Mouse (Mus musculus) hindbrain, embryonic 11.5 days (tissue): ENCODE measurements at regions not wholly inside any gene's neighbourhood (a gene's known extent, or its start where the extent isn't known, plus 50 kb on each side); places are given as distances from the start of the nearest gene placed in this dataset.

ENCODE experiments used
- ATAC-seq: fragments of 200-750 bp; cut with Nextera tagmentation; 2 replicates; pipeline ENCODE4 v1.8.0; 2017; ENCODE audit warnings: mild to moderate bottlenecking, moderate TSS enrichment, moderate library complexity; ENCODE audit not compliant: low FRiP score
- DNase-seq: peaks from one replicate; pipeline ENCODE4 v3.0.0-alpha.2; 2015; ENCODE audit warnings: low spot score
- H3K27ac ChIP-seq: fragments of 300-500 bp; sonication (generic); 2 replicates; pipeline ENCODE4 v1.5.1; 2014; ENCODE audit warnings: mild to moderate bottlenecking, low read depth, low read length
- H3K27me3 ChIP-seq: fragments of 300-500 bp; sonication (generic); 2 replicates; pipeline ENCODE4 v1.6.1; 2014; ENCODE audit warnings: mild to moderate bottlenecking, low read length, moderate library complexity, mixed read lengths; ENCODE audit not compliant: control insufficient read depth, insufficient read depth
- H3K36me3 ChIP-seq: fragments of 300-500 bp; sonication (generic); 2 replicates; pipeline ENCODE4 v1.6.1; 2014; ENCODE audit warnings: mild to moderate bottlenecking, low read length, moderate library complexity, mixed read lengths; ENCODE audit not compliant: control insufficient read depth, insufficient read depth
- H3K4me1 ChIP-seq: fragments of 300-500 bp; sonication (generic); replicated peaks from 2 replicates; pipeline ENCODE4 v1.6.1; 2014; ENCODE audit warnings: low read length, mixed read lengths; ENCODE audit not compliant: control insufficient read depth, insufficient read depth
- H3K4me2 ChIP-seq: fragments of 300-500 bp; sonication (generic); replicated peaks from 2 replicates; pipeline ENCODE4 v1.6.1; 2014; ENCODE audit warnings: mild to moderate bottlenecking, low read depth, low read length
- H3K4me3 ChIP-seq: fragments of 300-500 bp; sonication (generic); 2 replicates; pipeline ENCODE4 v1.5.1; 2014; ENCODE audit warnings: low read depth, low read length
- H3K9ac ChIP-seq: fragments of 300-500 bp; sonication (generic); 2 replicates; pipeline ENCODE4 v1.6.1; 2014; ENCODE audit warnings: low read depth, low read length
- H3K9me3 ChIP-seq: fragments of 300-500 bp; sonication (generic); 2 replicates; pipeline ENCODE4 v1.6.1; 2016; ENCODE audit warnings: low read length; ENCODE audit not compliant: control insufficient read depth
- WGBS: fragments of 180-500 bp; shearing (Covaris S2); extraction: QIAGEN DNeasy Blood & Tissue Kit; methylation state at CpG from one replicate; pipeline ENCODE4 v1.1.7; 2014; 5-methylcytosine and 5-hydroxymethylcytosine counted together

DNA sequence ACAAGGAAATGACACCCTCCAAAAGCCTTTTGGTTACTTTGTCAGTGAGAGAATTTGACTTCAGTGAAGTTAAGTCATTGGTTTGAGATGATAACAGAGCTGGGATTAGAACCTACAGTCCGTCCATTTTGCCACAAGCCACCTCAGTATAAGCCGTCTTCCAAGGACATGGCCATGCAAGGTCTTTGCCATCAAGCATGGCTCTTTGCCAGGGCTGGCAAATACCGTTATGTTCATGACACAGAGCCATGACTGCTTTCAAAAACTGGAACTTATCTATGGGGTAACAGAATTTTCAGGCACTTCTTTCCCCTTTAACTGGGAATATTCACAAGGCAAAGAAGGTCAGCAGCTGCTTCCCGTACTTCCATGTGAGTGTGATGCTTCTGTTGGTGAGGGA is 441.9 kb upstream of the Fam19a5 start:
- Histone ChIP-seq H3K27me3 (no peaks in the 10 kb centered on the region), H3K9ac (no peak overlapping the region), H3K36me3 (no peaks in the 10 kb centered on the region), H3K27ac (no peak overlapping the region), H3K4me3 (no peak overlapping the region), H3K4me1 (no peaks in the 10 kb centered on the region), H3K4me2 (no peak overlapping the region), H3K9me3 (no peaks in the 10 kb centered on the region)
- 96% methylated on average over 4 of the region's 4 CpGs for WGBS
- no peak for DNase-seq
- no peak for ATAC-seq

GRCm38 (mm10) chr15:87105951-87106350 is 438.1 kb upstream of the Fam19a5 start:
- Histone ChIP-seq H3K27ac (no peak overlapping the region), H3K27me3 (no peaks in the 10 kb centered on the region), H3K36me3 (no peaks in the 10 kb centered on the region), H3K9ac (no peak overlapping the region), H3K4me3 (no peak overlapping the region), H3K9me3 (no peaks in the 10 kb centered on the region), H3K4me1 (no peaks in the 10 kb centered on the region), H3K4me2 (no peak overlapping the region)
- ATAC-seq (no peak), DNase-seq (no peak)
- 87% methylated on average over 8 of the region's 8 CpGs for WGBS

DNA sequence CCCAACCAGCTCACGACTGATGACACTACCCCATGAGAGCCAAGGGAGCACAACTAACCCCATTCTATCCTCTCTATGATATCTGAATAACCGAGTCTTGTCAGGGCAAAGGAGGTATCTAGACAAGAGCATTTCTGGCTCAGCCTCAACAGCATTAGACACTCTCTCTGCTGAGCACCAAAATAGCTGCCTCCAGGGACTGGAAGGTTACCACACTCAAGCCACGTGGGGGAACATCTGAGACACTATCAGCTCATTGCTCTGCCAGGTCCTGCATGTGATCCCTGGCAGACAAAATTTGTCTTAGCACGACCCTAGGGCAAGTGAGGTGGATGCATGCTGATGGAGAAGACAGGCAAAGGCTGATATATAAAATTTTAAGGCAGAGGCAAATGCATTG is 436.4 kb upstream of the Fam19a5 start:
- WGBS, result 86% methylated on average over 4 of the region's 4 CpGs
- Histone ChIP-seq H3K9ac (no peak overlapping the region), H3K36me3 (no peaks in the 10 kb centered on the region), H3K27ac (no peak overlapping the region), H3K9me3 (no peaks in the 10 kb centered on the region), H3K4me3 (no peak overlapping the region), H3K27me3 (no peaks in the 10 kb centered on the region), H3K4me2 (no peak overlapping the region), H3K4me1 (no peaks in the 10 kb centered on the region)
- no peak for ATAC-seq
- DNase-seq, result no peak

DNA sequence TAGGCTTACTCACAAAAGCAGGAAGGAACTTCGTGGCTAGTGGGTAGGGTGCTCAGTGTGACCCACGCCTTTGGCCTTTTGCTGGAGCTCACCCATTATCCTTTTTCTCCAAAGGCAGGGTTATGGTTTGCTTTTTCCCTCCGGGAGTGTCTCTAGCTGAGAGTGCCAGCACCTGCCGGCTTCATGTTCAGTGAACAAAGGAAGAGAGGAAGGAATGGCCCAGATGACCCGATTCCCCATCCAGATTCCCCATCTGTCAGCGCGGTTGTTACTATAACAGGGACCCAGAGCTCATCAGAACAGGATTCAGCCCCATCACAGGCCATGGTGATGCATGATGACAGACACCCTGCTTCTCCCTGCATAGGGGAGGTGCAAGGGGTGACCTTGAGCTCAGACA is 435.7 kb upstream of the Fam19a5 start:
- Histone ChIP-seq H3K27me3 (no peaks in the 10 kb centered on the region), H3K4me3 (no peak overlapping the region), H3K4me1 (no peaks in the 10 kb centered on the region), H3K4me2 (no peak overlapping the region), H3K9ac (no peak overlapping the region), H3K9me3 (no peaks in the 10 kb centered on the region), H3K27ac (no peak overlapping the region), H3K36me3 (no peaks in the 10 kb centered on the region)
- DNase-seq (no peak), ATAC-seq (no peak)
- WGBS, result 78% methylated on average over 7 of the region's 7 CpGs

GRCm38 (mm10) chr15:87122656-87123055 is 421.4 kb upstream of the Fam19a5 start:
- DNase-seq (no peak), ATAC-seq (no peak)
- no peak overlapping the region for H3K9ac ChIP-seq
- no peaks in the 10 kb centered on the region for H3K27me3 ChIP-seq
- H3K4me1 ChIP-seq, result no peaks in the 10 kb centered on the region
- H3K36me3 ChIP-seq, result no peaks in the 10 kb centered on the region
- no peak overlapping the region for H3K27ac ChIP-seq
- H3K4me2 ChIP-seq, result no peak overlapping the region
- H3K4me3 ChIP-seq, result no peak overlapping the region
- 33% methylated on average over 4 of the region's 4 CpGs for WGBS
- H3K9me3 ChIP-seq, result no peaks in the 10 kb centered on the region

DNA sequence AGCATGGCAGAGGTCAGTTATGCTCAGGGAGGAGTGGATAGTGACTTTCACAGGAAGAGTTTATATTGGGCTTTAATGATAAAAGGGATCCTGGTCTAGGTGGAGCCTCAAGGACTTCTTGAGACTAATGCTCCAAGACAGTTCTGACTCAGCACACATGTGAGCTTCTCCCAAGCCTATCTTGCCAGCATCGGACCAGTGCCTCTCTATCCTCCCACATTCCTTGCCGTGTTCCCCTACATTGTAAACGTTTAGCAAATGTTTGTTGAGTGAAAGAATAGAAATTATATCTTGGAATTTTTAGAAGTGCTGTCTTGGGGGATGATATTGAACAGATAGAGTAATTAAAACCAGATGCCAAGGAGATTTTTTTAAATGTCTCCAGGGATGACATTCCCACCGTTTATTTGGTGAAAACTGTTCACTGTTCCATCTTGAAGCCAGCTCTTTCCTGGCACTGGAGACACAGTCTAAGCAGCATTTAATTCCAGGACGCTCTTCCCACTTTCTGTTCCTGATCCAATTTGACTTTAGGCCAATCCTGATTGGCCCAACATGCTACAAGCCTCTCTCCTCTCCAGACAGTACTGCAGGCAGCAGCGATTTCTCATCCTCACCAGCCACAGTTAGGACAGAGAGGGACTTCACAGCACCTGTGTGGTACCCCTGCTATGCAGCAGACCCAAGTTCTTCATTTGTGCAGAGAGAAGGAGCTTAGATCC is 418.5 kb upstream of the Fam19a5 start:
- WGBS, result 75% methylated on average over 6 of the region's 6 CpGs
- Histone ChIP-seq H3K4me1 (no peaks in the 10 kb centered on the region), H3K9ac (no peak overlapping the region), H3K27ac (no peak overlapping the region), H3K27me3 (no peaks in the 10 kb centered on the region), H3K36me3 (no peaks in the 10 kb centered on the region), H3K4me3 (no peak overlapping the region), H3K4me2 (no peak overlapping the region), H3K9me3 (no peaks in the 10 kb centered on the region)
- DNase-seq (no peak), ATAC-seq (no peak)

DNA sequence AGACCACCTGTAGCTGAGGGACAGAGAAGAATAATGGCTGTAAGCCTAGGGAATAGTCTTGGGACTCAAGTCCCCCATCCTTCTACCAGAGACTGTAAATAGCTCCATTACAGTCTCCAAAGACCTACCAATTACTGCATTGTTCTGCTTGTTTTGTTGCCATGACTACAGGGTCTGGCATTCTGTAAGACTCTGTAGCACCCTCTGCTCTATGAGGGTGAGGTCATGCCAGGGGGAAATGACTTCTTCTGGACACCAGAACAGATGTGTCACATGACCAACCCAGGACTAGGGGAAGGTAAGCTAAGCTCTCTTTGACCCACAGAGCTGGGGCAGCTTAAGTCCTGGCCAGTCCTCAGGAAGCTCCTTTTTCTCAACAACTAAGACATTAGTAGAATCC is 405.2 kb upstream of the Fam19a5 start:
- Histone ChIP-seq H3K36me3 (no peaks in the 10 kb centered on the region), H3K4me2 (no peak overlapping the region), H3K4me3 (no peak overlapping the region), H3K9me3 (no peaks in the 10 kb centered on the region), H3K4me1 (no peaks in the 10 kb centered on the region), H3K27me3 (no peaks in the 10 kb centered on the region), H3K27ac (no peak overlapping the region), H3K9ac (no peak overlapping the region)
- DNase-seq, result no peak
- ATAC-seq, result no peak

DNA sequence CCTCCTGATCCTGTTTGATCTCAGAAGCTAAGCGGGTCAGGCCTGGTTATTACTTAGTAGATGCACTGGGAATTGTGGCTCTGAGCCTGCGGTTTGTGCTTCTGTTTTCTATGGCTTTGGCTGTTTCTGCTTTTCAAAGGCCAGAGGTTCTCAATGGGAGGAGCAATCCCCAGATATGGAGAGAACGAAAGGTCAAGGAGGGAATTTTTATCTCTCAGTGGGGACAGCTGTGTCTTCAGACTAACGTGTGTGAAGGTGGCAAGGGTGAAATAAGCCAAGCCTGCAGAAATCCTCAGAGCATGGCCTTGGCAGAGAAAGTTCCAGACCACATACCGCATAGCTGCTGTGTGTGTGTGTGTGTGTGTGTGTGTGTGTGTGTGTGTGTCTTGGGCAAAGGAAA is 375.0 kb upstream of the Fam19a5 start:
- Histone ChIP-seq H3K9ac (no peak overlapping the region), H3K27me3 (no peaks in the 10 kb centered on the region), H3K9me3 (no peaks in the 10 kb centered on the region), H3K27ac (no peak overlapping the region), H3K4me2 (no peak overlapping the region), H3K4me3 (no peak overlapping the region), H3K4me1 (no peaks in the 10 kb centered on the region), H3K36me3 (no peaks in the 10 kb centered on the region)
- DNase-seq, result no peak
- 80% methylated on average over 5 of the region's 5 CpGs for WGBS
- no peak for ATAC-seq

- H3K27ac ChIP-seq, result no peak overlapping the region
- H3K4me1 ChIP-seq, result no peaks in the 10 kb centered on the region
- no peaks in the 10 kb centered on the region for H3K36me3 ChIP-seq
- H3K4me3 ChIP-seq, result no peak overlapping the region
- no peak overlapping the region for H3K4me2 ChIP-seq
- no peaks in the 10 kb centered on the region for H3K9me3 ChIP-seq
- no peaks in the 10 kb centered on the region for H3K27me3 ChIP-seq
- 60% methylated on average over 4 of the region's 4 CpGs for WGBS
- H3K9ac ChIP-seq, result no peak overlapping the region
- DNase-seq (no peak), ATAC-seq (no peak)
Observed at GRCm38 (mm10) chr15:87170890-87171289, 373.2 kb upstream of the Fam19a5 start.
